Mouse (Mus musculus) small intestine, adult 2 months (tissue): ENCODE measurements around the gene Strap.

Experiments used
- CTCF ChIP-seq: fragments of 200-500 bp; IDR thresholded peaks from 2 replicates; pipeline ENCODE4 v1.5.1; 2012; ENCODE audit warnings: low read depth, mild to moderate bottlenecking, control low read depth, inconsistent platforms, low read length, moderate library complexity, mixed read lengths; ENCODE audit not compliant: insufficient replicate concordance, insufficient read length; ENCODE audit errors: extremely low read depth
- POLR2A ChIP-seq: fragments of 200-500 bp; IDR thresholded peaks from 2 replicates; pipeline ENCODE4 v1.6.1; 2012; ENCODE audit warnings: low read depth, mild to moderate bottlenecking, control low read depth, inconsistent platforms, low read length, moderate library complexity

- TF ChIP-seq CTCF = no peak
- TF ChIP-seq POLR2A = no peak
These were observed 20.0 kb downstream of the Strap start for GRCm38 (mm10) chr6:137754857-137755232.
